Mouse (Mus musculus) kidney, postnatal 25 days (tissue): ENCODE measurements at regions not wholly inside any gene's neighbourhood (a gene's known extent, or its start where the extent isn't known, plus 50 kb on each side); places are given as distances from the start of the nearest gene placed in this dataset.

ENCODE experiments used
- DNase-seq, 2 experiments: peaks; one replicate each; pipeline ENCODE4 v3.0.0; 2021; ENCODE audit warnings: mixed read lengths in 2 of 2

- no peak for DNase-seq
These were observed 283.5 kb downstream of the Naf1 start for GRCm38 (mm10) chr8:67143479-67143878.

GRCm38 (mm10) chr8:67181741-67182140 is 321.7 kb downstream of the Naf1 start:
- no peak for DNase-seq

GRCm38 (mm10) chr8:67199213-67199612 is 324.4 kb upstream of the Nat3 start:
- DNase-seq: no peak

GRCm38 (mm10) chr8:67206064-67206463 is 317.6 kb upstream of the Nat3 start:
- no peak for DNase-seq

- DNase-seq: no peak
These were observed 291.5 kb upstream of the Nat3 start for GRCm38 (mm10) chr8:67231921-67232701.

GRCm38 (mm10) chr8:67238934-67239333 is 284.7 kb upstream of the Nat3 start:
- no peak for DNase-seq

GRCm38 (mm10) chr8:67278759-67279158 is 244.9 kb upstream of the Nat3 start:
- no peak for DNase-seq

GRCm38 (mm10) chr8:67279449-67279848 is 244.2 kb upstream of the Nat3 start:
- DNase-seq: no peak

- DNase-seq: no peak
These were observed 213.2 kb upstream of the Nat3 start for GRCm38 (mm10) chr8:67310494-67310893.

- DNase-seq: no peak
These were observed 206.3 kb upstream of the Nat3 start for GRCm38 (mm10) chr8:67317371-67317770.

GRCm38 (mm10) chr8:67318675-67319074 is 205.0 kb upstream of the Nat3 start:
- no peak for DNase-seq

- DNase-seq: no peak
These were observed 203.1 kb upstream of the Nat3 start for GRCm38 (mm10) chr8:67320535-67320934.

- DNase-seq: no peak
These were observed 195.2 kb upstream of the Nat3 start for GRCm38 (mm10) chr8:67328439-67328838.

GRCm38 (mm10) chr8:67377061-67377460 is 146.6 kb upstream of the Nat3 start:
- DNase-seq: no peak

- DNase-seq: peak in 1 of 2 experiments; percentile 9
These were observed 117.7 kb upstream of the Nat3 start for GRCm38 (mm10) chr8:67405947-67406346.

- no peak for DNase-seq
These were observed 108.8 kb upstream of the Nat3 start for GRCm38 (mm10) chr8:67414826-67415225.

- DNase-seq: no peak
These were observed 101.1 kb upstream of the Nat3 start for GRCm38 (mm10) chr8:67422521-67422920.
